Mouse (Mus musculus) lung, embryonic 15.5 days (tissue): ENCODE data around the gene Pip5k1a. TPM values are rescaled to one million over a fixed set of nuclear protein-coding genes. Genes with fewer than 3 reads are reported as not detected.
"Not testable (repeated sequence)": the region's sequence is repeated elsewhere in the genome, so short reads cannot be mapped to it uniquely, and the experiment has no call there.

Experiments
- ATAC-seq: fragments of 200-750 bp; cut with Nextera tagmentation; 2 replicates; pipeline ENCODE4 v1.8.0; 2017; ENCODE audit warnings: moderate number of reproducible peaks, borderline replicate concordance; ENCODE audit not compliant: low FRiP score, low TSS enrichment; ENCODE audit errors: extremely low read depth
- H3K27ac ChIP-seq: fragments of 300-500 bp; sonication (generic); 2 replicates; pipeline ENCODE4 v1.5.1; 2015; ENCODE audit warnings: moderate library complexity, mild to moderate bottlenecking, inconsistent platforms
- H3K27me3 ChIP-seq: fragments of 300-500 bp; sonication (generic); 2 replicates; pipeline ENCODE4 v1.6.1; 2015; ENCODE audit warnings: inconsistent platforms
- H3K36me3 ChIP-seq: fragments of 300-500 bp; sonication (generic); 2 replicates; pipeline ENCODE4 v1.6.1; 2015; ENCODE audit warnings: inconsistent platforms
- H3K4me1 ChIP-seq: fragments of 300-500 bp; sonication (generic); 2 replicates; pipeline ENCODE4 v1.6.1; 2015; ENCODE audit warnings: inconsistent platforms
- H3K4me2 ChIP-seq: fragments of 300-500 bp; sonication (generic); 2 replicates; pipeline ENCODE4 v1.6.1; 2015; ENCODE audit warnings: inconsistent platforms, mild to moderate bottlenecking, moderate library complexity
- H3K4me3 ChIP-seq: fragments of 300-500 bp; sonication (generic); 2 replicates; pipeline ENCODE4 v1.5.1; 2015; ENCODE audit warnings: mild to moderate bottlenecking, inconsistent platforms
- H3K9ac ChIP-seq: fragments of 300-500 bp; sonication (generic); 2 replicates; pipeline ENCODE4 v1.6.1; 2015; ENCODE audit warnings: inconsistent platforms
- H3K9me3 ChIP-seq: fragments of 300-500 bp; sonication (generic); 2 replicates; pipeline ENCODE4 v1.6.1; 2016; ENCODE audit warnings: inconsistent platforms
- WGBS: fragments of 180-500 bp; shearing (Covaris S2); methylation state at CpG from one replicate; pipeline ENCODE4 v1.1.7; 2015; 5-methylcytosine and 5-hydroxymethylcytosine counted together
- polyA plus RNA-seq: library from polyadenylated mRNA; unstranded; fragments of >200 nt; fragmentation: Nextera tagmentation; extraction: Ambion mirVana; gene quantifications from 2 replicates; pipeline ENCODE4 v1.2.1, GENCODE M21; 2015

Gene Pip5k1a
- polyA plus RNA-seq, 1 experiment from 2014 or later = 18.1 TPM

GRCm38 (mm10) chr3:95135023-95135422 is 28.3 kb upstream of the Pip5k1a start:
- 9% methylated on average over 6 of the region's 6 CpGs for WGBS
- no peaks in the 10 kb centered on the region for H3K27me3 ChIP-seq
- peaks cover 8% of the 10 kb centered on the region for H3K36me3 ChIP-seq
- H3K9ac ChIP-seq = peak overlapping the region; percentile 5; the same call in 1 of the 2 replicates
- ATAC-seq = 0 out of 2 replicates have a peak, but pooled peaks have one; percentile 38
- peak overlapping the region; percentile 60 for H3K4me2 ChIP-seq
- peaks cover 22% of the 10 kb centered on the region for H3K4me1 ChIP-seq
- H3K27ac ChIP-seq = peak overlapping the region; percentile 13; the same call in 1 of the 2 replicates
- no peaks in the 10 kb centered on the region for H3K9me3 ChIP-seq
- H3K4me3 ChIP-seq = peak overlapping the region; percentile 31

- WGBS = no CpG with 5 or more reads among the region's 12 CpGs
- peaks cover 19% of the 10 kb centered on the region for H3K4me1 ChIP-seq
- ATAC-seq = peak; percentile 48; the same call in 1 of the 2 replicates
- not testable (repeated sequence) for H3K9me3 ChIP-seq, H3K27ac ChIP-seq, H3K4me2 ChIP-seq, H3K9ac ChIP-seq, H3K27me3 ChIP-seq
- peaks cover 12% of the 10 kb centered on the region; the same call in 1 of the 2 replicates for H3K36me3 ChIP-seq
- peak overlapping the region; percentile 65; the same call in 1 of the 2 replicates for H3K4me3 ChIP-seq
These were observed 27.4 kb upstream of the Pip5k1a start for GRCm38 (mm10) chr3:95134133-95134532.

GRCm38 (mm10) chr3:95133680-95134101 is 27.0 kb upstream of the Pip5k1a start, which contains the start of the genes Scnm1 and Lysmd1:
Gene Scnm1 (minus strand): TSS chr3:95134011.
Gene Lysmd1 (plus strand): TSS chr3:95134088.
- H3K4me1 ChIP-seq = peaks cover 19% of the 10 kb centered on the region
- peak; percentile 88 for ATAC-seq
- peak within 1 kb of the TSS; percentile 85 for H3K4me2 ChIP-seq
- no peaks in the 10 kb centered on the region for H3K9me3 ChIP-seq
- H3K27me3 ChIP-seq = no peaks in the 10 kb centered on the region
- H3K4me3 ChIP-seq = peak within 1 kb of the TSS; percentile 65
- H3K9ac ChIP-seq = peak within 1 kb of the TSS; percentile 78
- H3K27ac ChIP-seq = peak within 1 kb of the TSS; percentile 51
- peaks cover 15% of the 10 kb centered on the region; the same call in 1 of the 2 replicates for H3K36me3 ChIP-seq
- 0% methylated on average over 20 of the region's 20 CpGs for WGBS

GRCm38 (mm10) chr3:95133176-95133575 is 26.4 kb upstream of the Pip5k1a start:
- peak overlapping the region; percentile 65 for H3K4me3 ChIP-seq
- 47% methylated on average over 11 of the region's 11 CpGs for WGBS
- H3K9ac ChIP-seq = peak overlapping the region; percentile 78
- ATAC-seq = no peak; the same call in 1 of the 2 replicates
- H3K4me2 ChIP-seq = peak overlapping the region; percentile 85
- peaks cover 19% of the 10 kb centered on the region for H3K4me1 ChIP-seq
- no peaks in the 10 kb centered on the region for H3K27me3 ChIP-seq
- peak overlapping the region; percentile 51; the same call in 1 of the 2 replicates for H3K27ac ChIP-seq
- no peaks in the 10 kb centered on the region for H3K9me3 ChIP-seq
- peaks cover 15% of the 10 kb centered on the region; the same call in 1 of the 2 replicates for H3K36me3 ChIP-seq

GRCm38 (mm10) chr3:95132389-95132788 is 25.7 kb upstream of the Pip5k1a start:
- not testable (repeated sequence) for H3K4me2 ChIP-seq, H3K27ac ChIP-seq, H3K27me3 ChIP-seq, H3K9me3 ChIP-seq, H3K9ac ChIP-seq, ATAC-seq, H3K4me3 ChIP-seq
- WGBS = 84% methylated on average over 2 of the region's 2 CpGs
- H3K36me3 ChIP-seq = peaks cover 15% of the 10 kb centered on the region; the same call in 1 of the 2 replicates
- peaks cover 19% of the 10 kb centered on the region for H3K4me1 ChIP-seq

GRCm38 (mm10) chr3:95130081-95130480 is 23.4 kb upstream of the Pip5k1a start:
- 72% methylated on average over 5 of the region's 5 CpGs for WGBS
- ATAC-seq = no peak
- Histone ChIP-seq H3K27ac (no peak overlapping the region), H3K4me3 (no peak overlapping the region), H3K27me3 (no peaks in the 10 kb centered on the region), H3K4me2 (no peak overlapping the region), H3K36me3 (peaks cover 15% of the 10 kb centered on the region; the same call in 1 of the 2 replicates), H3K9ac (no peak overlapping the region), H3K4me1 (peaks cover 13% of the 10 kb centered on the region), H3K9me3 (no peaks in the 10 kb centered on the region)

GRCm38 (mm10) chr3:95129226-95129651 is 22.5 kb upstream of the Pip5k1a start:
- no peak overlapping the region for H3K27ac ChIP-seq

GRCm38 (mm10) chr3:95124972-95125371 is 18.2 kb upstream of the Pip5k1a start:
- peak overlapping the region; percentile 54 for H3K27ac ChIP-seq
- 6% methylated on average over 5 of the region's 5 CpGs for WGBS
- peaks cover 19% of the 10 kb centered on the region for H3K4me1 ChIP-seq
- no peak overlapping the region for H3K9ac ChIP-seq
- no peak for ATAC-seq
- H3K9me3 ChIP-seq = no peaks in the 10 kb centered on the region
- no peak overlapping the region for H3K4me3 ChIP-seq
- H3K36me3 ChIP-seq = peaks cover 39% of the 10 kb centered on the region
- H3K27me3 ChIP-seq = no peaks in the 10 kb centered on the region
- no peak overlapping the region for H3K4me2 ChIP-seq

More at GRCm38 (mm10) chr3:95129226-95129651, 22.5 kb upstream of the Pip5k1a start:
- no peak for ATAC-seq
- H3K9me3 ChIP-seq = no peaks in the 10 kb centered on the region
- no peak overlapping the region for H3K4me2 ChIP-seq
- no peak overlapping the region for H3K4me3 ChIP-seq
- no peaks in the 10 kb centered on the region for H3K27me3 ChIP-seq
- H3K36me3 ChIP-seq = peaks cover 15% of the 10 kb centered on the region; the same call in 1 of the 2 replicates
- WGBS = 47% methylated on average over 6 of the region's 6 CpGs
- H3K9ac ChIP-seq = no peak overlapping the region
- peaks cover 21% of the 10 kb centered on the region for H3K4me1 ChIP-seq

- WGBS = 44% methylated on average over 6 of the region's 6 CpGs
- Histone ChIP-seq H3K27ac (peak within 1 kb of the TSS; percentile 54), H3K4me2 (no peak within 1 kb of the TSS), H3K4me1 (peaks cover 19% of the 10 kb centered on the region), H3K27me3 (no peaks in the 10 kb centered on the region), H3K9me3 (no peaks in the 10 kb centered on the region), H3K4me3 (no peak within 1 kb of the TSS), H3K36me3 (peaks cover 40% of the 10 kb centered on the region), H3K9ac (no peak within 1 kb of the TSS)
- peak; percentile 45; the same call in 1 of the 2 replicates for ATAC-seq
These were observed 17.5 kb upstream of the Pip5k1a start, which contains the start of gene Tmod4 for GRCm38 (mm10) chr3:95124246-95124645. Gene Tmod4 (plus strand): TSS chr3:95124476.

GRCm38 (mm10) chr3:95121580-95121979 is 14.8 kb upstream of the Pip5k1a start:
- 57% methylated on average over 6 of the region's 6 CpGs for WGBS
- H3K4me3 ChIP-seq = no peak overlapping the region
- ATAC-seq = peak; percentile 53; the same call in 1 of the 2 replicates

GRCm38 (mm10) chr3:95117751-95118150 is 11.0 kb upstream of the Pip5k1a start:
- Histone ChIP-seq H3K4me2 (no peak overlapping the region), H3K9ac (no peak overlapping the region), H3K9me3 (no peaks in the 10 kb centered on the region), H3K4me1 (peaks cover 5% of the 10 kb centered on the region), H3K27me3 (no peaks in the 10 kb centered on the region), H3K36me3 (peaks cover 57% of the 10 kb centered on the region), H3K4me3 (no peak overlapping the region), H3K27ac (no peak overlapping the region)
- no peak for ATAC-seq
- WGBS = 91% methylated on average over 2 of the region's 2 CpGs

More at GRCm38 (mm10) chr3:95121580-95121979, 14.8 kb upstream of the Pip5k1a start:
- Histone ChIP-seq H3K4me1 (peaks cover 19% of the 10 kb centered on the region), H3K9ac (no peak overlapping the region), H3K27me3 (no peaks in the 10 kb centered on the region), H3K9me3 (no peaks in the 10 kb centered on the region), H3K36me3 (peaks cover 55% of the 10 kb centered on the region), H3K4me2 (no peak overlapping the region), H3K27ac (peak overlapping the region; percentile 79)

GRCm38 (mm10) chr3:95112760-95113159 is 6.0 kb upstream of the Pip5k1a start:
- Histone ChIP-seq H3K4me1 (peaks cover 11% of the 10 kb centered on the region), H3K9ac (no peak overlapping the region), H3K4me2 (peak overlapping the region; percentile 55; the same call in 1 of the 2 replicates), H3K9me3 (no peaks in the 10 kb centered on the region), H3K4me3 (no peak overlapping the region), H3K27ac (no peak overlapping the region), H3K36me3 (peaks cover 12% of the 10 kb centered on the region), H3K27me3 (no peaks in the 10 kb centered on the region)
- WGBS = 84% methylated on average over 1 of the region's 1 CpGs
- ATAC-seq = no peak
